Mouse (Mus musculus) CH12.LX (cell line): Measurements from ENCODE around the gene 4931428F04Rik. TPM values are rescaled to one million over a fixed set of nuclear protein-coding genes. Genes with fewer than 3 reads are reported as not detected.

Experiments used
- DNase-seq: peaks from one replicate; pipeline ENCODE4 v3.0.0-alpha.2; 2013; ENCODE audit errors: extremely low read depth
- H3K27ac ChIP-seq: 2 replicates; pipeline ENCODE4 v1.5.1; 2012; ENCODE audit warnings: low read depth, mild to moderate bottlenecking, control low read depth, moderate library complexity; ENCODE audit not compliant: insufficient read depth
- H3K27me3 ChIP-seq: replicated peaks from 2 replicates; pipeline ENCODE3; 2012; ENCODE audit warnings: inconsistent platforms
- H3K36me3 ChIP-seq, 2 experiments: replicated peaks in 1 of 2; 2 replicates each; pipeline versions ENCODE3 to v1.6.1; 2012; ENCODE audit warnings: inconsistent platforms in 1 of 2, low read length in 1 of 2, mild to moderate bottlenecking in 1 of 2, mixed read lengths in 1 of 2, moderate library complexity in 1 of 2; ENCODE audit not compliant: control insufficient read depth in 1 of 2, insufficient read depth in 1 of 2
- H3K4me1 ChIP-seq, 2 experiments: 2 replicates each; pipeline ENCODE4 v1.6.1; 2012; ENCODE audit warnings: inconsistent platforms in 1 of 2, moderate library complexity in 1 of 2; ENCODE audit not compliant: insufficient read depth in 2 of 2, control insufficient read depth in 1 of 2
- H3K4me2 ChIP-seq: 2 replicates; pipeline ENCODE4 v1.6.1; 2012; ENCODE audit warnings: low read depth, mild to moderate bottlenecking, control low read depth; ENCODE audit not compliant: poor library complexity, insufficient read depth, severe bottlenecking
- H3K4me3 ChIP-seq, 3 experiments: fragments of 150-350 bp in 1 of 3; sonication (generic) in 1 of 3; replicated peaks in 1 of 3; 2 replicates each; pipeline versions ENCODE3 to v1.5.1; 2011 to 2012; ENCODE audit warnings: low read depth in 2 of 3, low read length in 2 of 3, mild to moderate bottlenecking in 2 of 3, moderate library complexity in 2 of 3, control low read depth in 1 of 3, improper control_type of control experiment in 1 of 3, inconsistent platforms in 1 of 3, mixed read lengths in 1 of 3; ENCODE audit not compliant: poor library complexity in 1 of 3
- H3K79me2 ChIP-seq: replicated peaks from 2 replicates; pipeline ENCODE4 v1.6.1; 2012; ENCODE audit warnings: mild to moderate bottlenecking, moderate library complexity; ENCODE audit not compliant: control insufficient read depth, poor library complexity, insufficient read depth, severe bottlenecking; ENCODE audit errors: extremely low read depth
- H3K9ac ChIP-seq: 2 replicates; pipeline ENCODE4 v1.6.1; 2012; ENCODE audit warnings: low read depth, mild to moderate bottlenecking, control low read depth, moderate library complexity; ENCODE audit not compliant: insufficient read depth
- H3K9me3 ChIP-seq: replicated peaks from 2 replicates; pipeline ENCODE3; 2012; ENCODE audit warnings: low read length, inconsistent platforms, mixed read lengths
- BHLHE40 ChIP-seq: IDR thresholded peaks from 2 replicates; pipeline ENCODE4 v1.6.1; 2011; ENCODE audit warnings: mild to moderate bottlenecking, low read depth, low read length, improper control_type of control experiment
- CHD2 ChIP-seq: IDR thresholded peaks from 2 replicates; pipeline ENCODE4 v1.6.1; 2011; ENCODE audit warnings: low read length, improper control_type of control experiment
- CTCF ChIP-seq, 2 experiments: IDR thresholded peaks in 1 of 2; conservative IDR thresholded peaks in 1 of 2; 2 replicates each; pipeline ENCODE4 v1.5.1; 2011 to 2012; ENCODE audit warnings: low read depth in 2 of 2, low read length in 2 of 2, improper control_type of control experiment in 1 of 2, inconsistent platforms in 1 of 2, mild to moderate bottlenecking in 1 of 2, moderate library complexity in 1 of 2
- E2F4 ChIP-seq: IDR thresholded peaks from 2 replicates; pipeline ENCODE4 v1.6.1; 2011; ENCODE audit warnings: low read depth, low read length, improper control_type of control experiment; ENCODE audit not compliant: insufficient replicate concordance
- ELF1 ChIP-seq: IDR thresholded peaks from 2 replicates; pipeline ENCODE4 v1.6.1; 2014; ENCODE audit warnings: low read depth, mild to moderate bottlenecking, inconsistent platforms, low read length, improper control_type of control experiment
- ETS1 ChIP-seq: conservative IDR thresholded peaks from 2 replicates; pipeline ENCODE4 v1.6.1; 2012; ENCODE audit warnings: low read depth, mild to moderate bottlenecking, inconsistent platforms, low read length, improper control_type of control experiment, moderate library complexity
- GABPA ChIP-seq: IDR thresholded peaks from 2 replicates; pipeline ENCODE4 v1.6.1; 2012; ENCODE audit warnings: low read depth, low read length, improper control_type of control experiment, inconsistent platforms; ENCODE audit not compliant: insufficient replicate concordance
- HCFC1 ChIP-seq: IDR thresholded peaks from 2 replicates; pipeline ENCODE4 v1.6.1; 2012; ENCODE audit warnings: low read depth, mild to moderate bottlenecking, inconsistent platforms, low read length, improper control_type of control experiment
- KAT2A ChIP-seq: IDR thresholded peaks from 2 replicates; pipeline ENCODE4 v1.6.1; 2012; ENCODE audit warnings: low read length, improper control_type of control experiment, inconsistent platforms; ENCODE audit not compliant: insufficient replicate concordance
- NELFE ChIP-seq: IDR thresholded peaks from 2 replicates; pipeline ENCODE4 v1.6.1; 2011; ENCODE audit warnings: low read depth, low read length, improper control_type of control experiment
- PAX5 ChIP-seq: IDR thresholded peaks from 2 replicates; pipeline ENCODE4 v1.6.1; 2012; ENCODE audit warnings: low read length, inconsistent platforms, mixed read lengths
- POLR2A ChIP-seq: IDR thresholded peaks from 2 replicates; pipeline ENCODE4 v1.6.1; 2011; ENCODE audit warnings: low read depth, mild to moderate bottlenecking, improper control_type of control experiment, low read length
- SMC3 ChIP-seq: IDR thresholded peaks from 2 replicates; pipeline ENCODE4 v1.6.1; 2011; ENCODE audit warnings: low read depth, low read length, improper control_type of control experiment
- TBP ChIP-seq: conservative IDR thresholded peaks from 2 replicates; pipeline ENCODE4 v1.6.1; 2011; ENCODE audit warnings: low read depth, low read length, improper control_type of control experiment
- USF1 ChIP-seq: IDR thresholded peaks from 2 replicates; pipeline ENCODE4 v1.6.1; 2014; ENCODE audit warnings: low read depth, mild to moderate bottlenecking, inconsistent platforms, low read length, improper control_type of control experiment
- USF2 ChIP-seq: conservative IDR thresholded peaks from 2 replicates; pipeline ENCODE4 v1.6.1; 2011; ENCODE audit warnings: low read depth, low read length, improper control_type of control experiment
- ZC3H11A ChIP-seq: IDR thresholded peaks from 2 replicates; pipeline ENCODE4 v1.6.1; 2012; ENCODE audit warnings: low read depth, mild to moderate bottlenecking, inconsistent platforms, low read length, improper control_type of control experiment
- dilution Hi-C: fragments of 300-500 bp; cut with MboI; formaldehyde crosslinking; loops from 2 replicates; pipeline ENCODE4 v1.14.3; 2020; ENCODE audit warnings: low sequenced_read_pairs; ENCODE audit not compliant: extremely low pct_unique_long_range_greater_than_20kb, extremely low pct_ligation_motif_present
- in situ Hi-C: fragments of 300-500 bp; cut with MboI; formaldehyde crosslinking; loops from 3 replicates; pipeline ENCODE4 v1.14.3; 2019; ENCODE audit warnings: low sequenced_read_pairs, low pct_ligation_motif_present, low pct_unique_long_range_greater_than_20kb, mixed read lengths
- polyA plus RNA-seq: library from polyadenylated mRNA; unstranded; fragments of >175 nt; gene quantifications from 2 replicates; pipeline ENCODE4 v1.2.1, GENCODE M21; 2012; ENCODE audit warnings: low read depth; ENCODE audit not compliant: insufficient read length
- total RNA-seq, 2 experiments: library from RNA; depleted of rRNA; stranded (reverse); fragments of 300-350 nt in 1 of 2; fragments of >200 nt in 1 of 2; gene quantifications; 2 replicates each; pipeline ENCODE4 v1.2.3; 2012 to 2014

Gene 4931428F04Rik
- total and polyA plus RNA-seq, 3 experiments: 2.7 to 9.1 (median 4.7) TPM

DNA sequence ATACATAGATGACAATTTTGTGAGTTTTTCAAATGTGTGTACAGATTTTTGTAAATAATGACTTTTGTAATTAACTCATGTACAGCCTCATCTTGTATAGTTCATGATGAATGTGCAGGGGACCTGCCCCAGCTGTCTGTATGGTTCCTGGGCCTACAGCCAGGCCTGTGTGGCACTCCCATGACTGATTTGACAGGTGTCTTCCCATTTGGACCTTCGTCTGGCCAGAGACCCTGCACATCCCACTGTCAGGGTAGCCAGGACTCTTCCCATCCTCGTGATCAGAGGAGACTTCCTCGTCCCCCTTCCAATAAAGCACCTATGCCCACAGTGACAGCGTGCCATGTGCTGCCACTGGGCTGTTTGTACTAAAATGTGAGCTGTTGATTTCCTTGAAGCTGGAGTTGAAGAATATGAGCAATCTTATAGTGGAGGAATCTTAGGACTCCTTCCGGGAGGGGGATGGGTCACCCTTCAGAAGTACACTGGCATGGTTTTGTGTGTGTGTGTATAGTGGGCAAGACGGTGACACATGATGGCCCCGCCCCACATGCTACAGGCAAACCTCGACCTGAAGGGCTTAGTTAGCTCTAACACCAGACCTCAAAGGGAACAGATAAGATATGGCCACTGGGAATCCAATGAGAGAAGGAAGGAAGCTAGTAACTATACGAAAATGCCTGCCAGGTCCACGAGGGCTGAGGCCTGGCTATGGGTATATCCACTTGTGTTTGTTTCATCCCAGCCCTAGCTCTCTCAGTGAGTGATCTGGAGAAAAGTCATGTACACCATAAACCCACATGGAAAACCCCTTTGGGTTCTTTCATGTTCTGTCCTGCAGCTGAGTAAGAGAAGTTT, 36.8 kb downstream of the 4931428F04Rik start:
- TF ChIP-seq GABPA (no peak), HCFC1 (no peak), POLR2A (no peak), ELF1 (no peak), USF1 (no peak), TBP (no peak), BHLHE40 (no peak), CHD2 (no peak), SMC3 (no peak), E2F4 (no peak), ETS1 (no peak), CTCF (conservative IDR thresholded peaks at IDR 0.05 in 1 of 2, IDR thresholded peaks at IDR 0.05 in 1 of 2; ENCODE audit: low read depth in 2 of 2, low read length in 2 of 2) (no peak), USF2 (no peak), ZC3H11A (no peak), NELFE (no peak), PAX5 (no peak), KAT2A (no peak)
- TF ChIP-seq, all 38 proteins: peak for 0
- Histone ChIP-seq H3K79me2 (no peaks in the 10 kb centered on the region), H3K36me3 (peaks cover 47 to 86% of the 10 kb centered on the region in 2 experiments), H3K9ac (no peak overlapping the region), H3K9me3 (no peaks in the 10 kb centered on the region), H3K27ac (no peak overlapping the region), H3K4me2 (no peak overlapping the region), H3K27me3 (no peaks in the 10 kb centered on the region), H3K4me1 (peaks cover 7 to 17% of the 10 kb centered on the region in 2 experiments), H3K4me3 (no peak overlapping the region)
- in situ Hi-C loops: no loop called here
- dilution Hi-C loops: no loop called here
- DNase-seq: no peak

DNA sequence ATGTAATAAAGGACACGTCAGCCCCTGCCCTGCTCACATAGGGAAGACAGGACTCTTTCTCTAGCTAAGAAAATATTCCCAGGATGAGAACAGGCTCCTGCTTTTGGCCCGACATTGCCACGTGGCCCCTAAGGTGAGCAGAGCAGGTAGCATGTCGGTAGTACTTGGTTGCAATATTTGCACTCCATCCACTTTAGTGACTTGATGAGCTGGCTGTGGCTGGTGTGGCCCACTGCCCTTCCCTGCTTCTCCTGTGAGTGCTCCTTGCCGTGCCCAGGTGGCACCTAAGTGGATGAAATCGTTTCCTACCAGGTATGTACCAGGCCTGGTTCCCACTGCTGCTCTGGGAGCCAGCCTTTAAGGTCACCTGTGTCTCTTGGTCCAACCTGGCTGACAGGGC, 37.7 kb downstream of the 4931428F04Rik start:
- no peak for TF ChIP-seq GABPA
- in situ Hi-C loops (no loop called here), dilution Hi-C loops (no loop called here)
- H3K9me3 ChIP-seq: no peaks in the 10 kb centered on the region
- peaks cover 7 to 17% of the 10 kb centered on the region in 2 experiments for H3K4me1 ChIP-seq
- no peak overlapping the region for H3K4me2 ChIP-seq
- peaks cover 49 to 88% of the 10 kb centered on the region in 2 experiments for H3K36me3 ChIP-seq
- H3K4me3 ChIP-seq: no peak overlapping the region
- DNase-seq: no peak
- no peaks in the 10 kb centered on the region for H3K27me3 ChIP-seq
- no peak overlapping the region for H3K9ac ChIP-seq
- H3K27ac ChIP-seq: no peak overlapping the region
- H3K79me2 ChIP-seq: no peaks in the 10 kb centered on the region
